Mouse (Mus musculus): Measurements from ENCODE around the gene Pgm2l1. TPM values are rescaled to one million over a fixed set of nuclear protein-coding genes. Genes with fewer than 3 reads are reported as not detected.
"Not testable (repeated sequence)": the region's sequence is repeated elsewhere in the genome, so short reads cannot be mapped to it uniquely, and the experiment has no call there.

Pgm2l1 gene
- polyA plus RNA-seq, 1 experiment, result 0.28 TPM

GRCm38 (mm10) chr7:100262350-100262749 lies 35.2 kb downstream of the Pgm2l1 start:
- Histone ChIP-seq H3K4me2 (ENCODE audit: low read depth) (no peak overlapping the region), H3ac (ENCODE audit: control insufficient read depth, insufficient read length) (no peak overlapping the region), H3K36me3 (ENCODE audit: control insufficient read depth, insufficient read depth) (no peaks in the 10 kb centered on the region), H3K27me3 (ENCODE audit: control insufficient read depth, insufficient read depth, insufficient read length) (no peaks in the 10 kb centered on the region), H3K4me3 (no peak overlapping the region), H3K79me2 (ENCODE audit: control insufficient read depth, insufficient read depth) (no peaks in the 10 kb centered on the region)
- TF ChIP-seq SRF (IDR thresholded peaks at IDR 0.05; ENCODE audit: control insufficient read depth, insufficient read length, low read depth), result no peak
- TF ChIP-seq MYOG (IDR thresholded peaks at IDR 0.05; ENCODE audit: control insufficient read depth in 1 of 3, insufficient read depth in 1 of 3, insufficient read length in 2 of 3, low read depth in 2 of 3), result no peak
- no peak for TF ChIP-seq REST (IDR thresholded peaks at IDR 0.05; ENCODE audit: insufficient read depth, insufficient read length)
- no peak for TF ChIP-seq TCF3 (IDR thresholded peaks at IDR 0.05; ENCODE audit: insufficient read length, low read depth)
- TF ChIP-seq MAX (IDR thresholded peaks at IDR 0.05; ENCODE audit: low read depth), result no peak
- TF ChIP-seq CEBPB (IDR thresholded peaks at IDR 0.05; ENCODE audit: insufficient read depth, poor library complexity, severe bottlenecking), result no peak
- TF ChIP-seq MYOD1 (IDR thresholded peaks at IDR 0.05; ENCODE audit: control insufficient read depth in 1 of 3, insufficient read length in 2 of 3, low read depth in 2 of 3), result no peak
- no peak for TF ChIP-seq E2F4 (IDR thresholded peaks at IDR 0.05; ENCODE audit: insufficient read depth)
- no peak for TF ChIP-seq POLR2A (IDR thresholded peaks at IDR 0.05; ENCODE audit: insufficient read length, low read depth)
- no peak for TF ChIP-seq POLR2AphosphoS2 (IDR thresholded peaks at IDR 0.05; ENCODE audit: insufficient read length, low read depth)
- no peak for TF ChIP-seq USF1 (IDR thresholded peaks at IDR 0.05; ENCODE audit: low read depth)
- no peak for TF ChIP-seq TCF12 (IDR thresholded peaks at IDR 0.05; ENCODE audit: insufficient read depth, poor library complexity, severe bottlenecking)

- not testable (repeated sequence) for H3K79me2 ChIP-seq (ENCODE audit: control insufficient read depth, insufficient read depth); H3K4me2 ChIP-seq (ENCODE audit: low read depth); H3K4me3 ChIP-seq; H3K36me3 ChIP-seq (ENCODE audit: control insufficient read depth, insufficient read depth); H3ac ChIP-seq (ENCODE audit: control insufficient read depth, insufficient read length); H3K27me3 ChIP-seq (ENCODE audit: control insufficient read depth, insufficient read depth, insufficient read length)
These were observed 37.7 kb downstream of the Pgm2l1 start for GRCm38 (mm10) chr7:100264934-100265333.

- no peaks in the 10 kb centered on the region for H3K79me2 ChIP-seq (ENCODE audit: control insufficient read depth, insufficient read depth)
- no peak overlapping the region for H3K4me2 ChIP-seq (ENCODE audit: low read depth)
- no peaks in the 10 kb centered on the region for H3K27me3 ChIP-seq (ENCODE audit: control insufficient read depth, insufficient read depth, insufficient read length)
- H3K4me3 ChIP-seq, result no peak overlapping the region
- no peak overlapping the region for H3ac ChIP-seq (ENCODE audit: control insufficient read depth, insufficient read length)
- TF ChIP-seq TCF12 (IDR thresholded peaks at IDR 0.05; ENCODE audit: insufficient read depth, poor library complexity, severe bottlenecking) (no peak), MAX (IDR thresholded peaks at IDR 0.05; ENCODE audit: low read depth) (no peak), E2F4 (IDR thresholded peaks at IDR 0.05; ENCODE audit: insufficient read depth) (no peak), SRF (IDR thresholded peaks at IDR 0.05; ENCODE audit: control insufficient read depth, insufficient read length, low read depth) (no peak), POLR2AphosphoS2 (IDR thresholded peaks at IDR 0.05; ENCODE audit: insufficient read length, low read depth) (no peak), CEBPB (IDR thresholded peaks at IDR 0.05; ENCODE audit: insufficient read depth, poor library complexity, severe bottlenecking) (no peak), REST (IDR thresholded peaks at IDR 0.05; ENCODE audit: insufficient read depth, insufficient read length) (no peak), MYOD1 (IDR thresholded peaks at IDR 0.05; ENCODE audit: control insufficient read depth in 1 of 3, insufficient read length in 2 of 3, low read depth in 2 of 3) (no peak), MYOG (IDR thresholded peaks at IDR 0.05; ENCODE audit: control insufficient read depth in 1 of 3, insufficient read depth in 1 of 3, insufficient read length in 2 of 3, low read depth in 2 of 3) (no peak), USF1 (IDR thresholded peaks at IDR 0.05; ENCODE audit: low read depth) (no peak), TCF3 (IDR thresholded peaks at IDR 0.05; ENCODE audit: insufficient read length, low read depth) (no peak), POLR2A (IDR thresholded peaks at IDR 0.05; ENCODE audit: insufficient read length, low read depth) (no peak)
- H3K36me3 ChIP-seq (ENCODE audit: control insufficient read depth, insufficient read depth), result no peaks in the 10 kb centered on the region
These were observed 45.2 kb downstream of the Pgm2l1 start for GRCm38 (mm10) chr7:100272369-100272768.

GRCm38 (mm10) chr7:100274507-100274906 lies 47.3 kb downstream of the Pgm2l1 start:
- no peak overlapping the region for H3K4me3 ChIP-seq
- H3ac ChIP-seq (ENCODE audit: control insufficient read depth, insufficient read length), result no peak overlapping the region
- no peaks in the 10 kb centered on the region for H3K36me3 ChIP-seq (ENCODE audit: control insufficient read depth, insufficient read depth)
- no peak overlapping the region for H3K4me2 ChIP-seq (ENCODE audit: low read depth)
- H3K27me3 ChIP-seq (ENCODE audit: control insufficient read depth, insufficient read depth, insufficient read length), result no peaks in the 10 kb centered on the region
- no peak for TF ChIP-seq CEBPB (IDR thresholded peaks at IDR 0.05; ENCODE audit: insufficient read depth, poor library complexity, severe bottlenecking)
- no peak for TF ChIP-seq TCF12 (IDR thresholded peaks at IDR 0.05; ENCODE audit: insufficient read depth, poor library complexity, severe bottlenecking)
- no peak for TF ChIP-seq SRF (IDR thresholded peaks at IDR 0.05; ENCODE audit: control insufficient read depth, insufficient read length, low read depth)
- TF ChIP-seq TCF3 (IDR thresholded peaks at IDR 0.05; ENCODE audit: insufficient read length, low read depth), result no peak
- no peak for TF ChIP-seq POLR2AphosphoS2 (IDR thresholded peaks at IDR 0.05; ENCODE audit: insufficient read length, low read depth)
- TF ChIP-seq MYOD1 (IDR thresholded peaks at IDR 0.05; ENCODE audit: control insufficient read depth in 1 of 3, insufficient read length in 2 of 3, low read depth in 2 of 3), result no peak
- no peak for TF ChIP-seq MAX (IDR thresholded peaks at IDR 0.05; ENCODE audit: low read depth)
- TF ChIP-seq MYOG (IDR thresholded peaks at IDR 0.05; ENCODE audit: control insufficient read depth in 1 of 3, insufficient read depth in 1 of 3, insufficient read length in 2 of 3, low read depth in 2 of 3), result no peak
- no peak for TF ChIP-seq E2F4 (IDR thresholded peaks at IDR 0.05; ENCODE audit: insufficient read depth)
- no peak for TF ChIP-seq USF1 (IDR thresholded peaks at IDR 0.05; ENCODE audit: low read depth)
- TF ChIP-seq POLR2A (IDR thresholded peaks at IDR 0.05; ENCODE audit: insufficient read length, low read depth), result no peak
- no peak for TF ChIP-seq REST (IDR thresholded peaks at IDR 0.05; ENCODE audit: insufficient read depth, insufficient read length)
- no peaks in the 10 kb centered on the region for H3K79me2 ChIP-seq (ENCODE audit: control insufficient read depth, insufficient read depth)

- Histone ChIP-seq H3K79me2 (ENCODE audit: control insufficient read depth, insufficient read depth) (no peaks in the 10 kb centered on the region), H3K4me2 (ENCODE audit: low read depth) (no peak overlapping the region), H3ac (ENCODE audit: control insufficient read depth, insufficient read length) (no peak overlapping the region), H3K36me3 (ENCODE audit: control insufficient read depth, insufficient read depth) (no peaks in the 10 kb centered on the region), H3K27me3 (ENCODE audit: control insufficient read depth, insufficient read depth, insufficient read length) (no peaks in the 10 kb centered on the region), H3K4me3 (no peak overlapping the region)
- no peak for TF ChIP-seq MYOD1 (IDR thresholded peaks at IDR 0.05; ENCODE audit: control insufficient read depth in 1 of 3, insufficient read length in 2 of 3, low read depth in 2 of 3)
- no peak for TF ChIP-seq TCF3 (IDR thresholded peaks at IDR 0.05; ENCODE audit: insufficient read length, low read depth)
- TF ChIP-seq POLR2AphosphoS2 (IDR thresholded peaks at IDR 0.05; ENCODE audit: insufficient read length, low read depth), result no peak
- no peak for TF ChIP-seq USF1 (IDR thresholded peaks at IDR 0.05; ENCODE audit: low read depth)
- TF ChIP-seq MAX (IDR thresholded peaks at IDR 0.05; ENCODE audit: low read depth), result no peak
- no peak for TF ChIP-seq SRF (IDR thresholded peaks at IDR 0.05; ENCODE audit: control insufficient read depth, insufficient read length, low read depth)
- no peak for TF ChIP-seq E2F4 (IDR thresholded peaks at IDR 0.05; ENCODE audit: insufficient read depth)
- no peak for TF ChIP-seq CEBPB (IDR thresholded peaks at IDR 0.05; ENCODE audit: insufficient read depth, poor library complexity, severe bottlenecking)
These were observed 49.2 kb downstream of the Pgm2l1 start for GRCm38 (mm10) chr7:100276397-100276796.

All from myocyte (in vitro differentiated cells).